Mouse (Mus musculus): ENCODE measurements around the gene Fgfr2.

DNA sequence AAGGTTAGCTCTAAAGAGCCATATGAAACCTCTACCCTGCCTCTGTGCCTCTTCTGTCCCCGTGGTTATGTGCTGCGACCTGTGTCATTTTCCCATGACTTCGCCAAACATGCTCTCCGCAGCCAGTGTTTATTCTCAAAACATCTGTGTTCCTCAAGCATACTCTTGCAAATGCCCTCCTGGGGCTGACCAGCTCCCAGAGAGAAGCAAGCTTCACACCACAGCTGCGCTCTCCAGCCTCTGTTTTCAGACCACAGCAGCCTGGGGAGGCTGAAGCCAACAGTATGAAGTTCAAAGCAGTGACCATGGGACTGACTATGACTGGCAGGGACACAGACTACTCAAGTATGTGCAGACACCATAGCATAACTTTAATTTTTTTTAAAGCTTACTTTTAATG, 616.9 kb downstream of the Fgfr2 start:
- no peak for TF ChIP-seq HCFC1 (IDR thresholded peaks at IDR 0.05; ENCODE audit: borderline replicate concordance, insufficient read depth, low read length)
- no peak for TF ChIP-seq ZNF384 (IDR thresholded peaks at IDR 0.05; ENCODE audit: low read depth, low read length)
